Mouse (Mus musculus): ENCODE results near the gene Myh11. TPM values are rescaled to one million over a fixed set of nuclear protein-coding genes. Genes with fewer than 3 reads are reported as not detected.
A peak's percentile ranks its signal among the peaks of the same experiment; 100 is the strongest.
"Not testable (repeated sequence)": the region's sequence is repeated elsewhere in the genome, so short reads cannot be mapped to it uniquely, and the experiment has no call there.

Gene Myh11
- total RNA-seq, 2 experiments from 2014 or later: 3.8 to 4.9 TPM

DNA sequence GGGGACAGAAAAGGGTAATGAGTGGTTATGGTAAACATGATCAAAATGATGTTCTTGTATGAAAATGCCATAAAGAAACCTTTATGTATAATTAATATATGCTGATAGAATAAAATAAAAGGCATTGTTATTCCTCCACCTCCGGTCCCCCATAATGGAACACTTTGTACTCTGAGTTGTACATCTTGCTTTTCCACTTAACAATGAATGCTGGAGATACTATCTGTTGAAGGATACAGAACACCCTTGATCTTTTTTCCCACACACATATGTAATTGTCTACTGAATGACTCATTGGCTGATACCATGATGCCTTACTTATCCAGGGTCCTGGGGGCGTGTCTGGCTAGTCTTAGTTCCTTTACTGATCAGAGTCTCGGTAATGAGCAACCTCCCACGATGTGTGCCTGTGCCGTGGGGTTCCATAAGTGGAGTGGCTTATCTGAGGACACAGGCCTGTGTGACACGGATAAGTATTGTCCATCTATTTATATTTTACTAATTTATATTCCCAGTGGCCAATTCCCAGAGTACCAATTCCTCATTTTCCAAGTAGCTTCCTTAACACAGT lies 110.9 kb downstream of the Myh11 start:
- no peak for DNase-seq (ENCODE audit: extremely low spot score in 1 of 2, low spot score in 1 of 2)

DNA sequence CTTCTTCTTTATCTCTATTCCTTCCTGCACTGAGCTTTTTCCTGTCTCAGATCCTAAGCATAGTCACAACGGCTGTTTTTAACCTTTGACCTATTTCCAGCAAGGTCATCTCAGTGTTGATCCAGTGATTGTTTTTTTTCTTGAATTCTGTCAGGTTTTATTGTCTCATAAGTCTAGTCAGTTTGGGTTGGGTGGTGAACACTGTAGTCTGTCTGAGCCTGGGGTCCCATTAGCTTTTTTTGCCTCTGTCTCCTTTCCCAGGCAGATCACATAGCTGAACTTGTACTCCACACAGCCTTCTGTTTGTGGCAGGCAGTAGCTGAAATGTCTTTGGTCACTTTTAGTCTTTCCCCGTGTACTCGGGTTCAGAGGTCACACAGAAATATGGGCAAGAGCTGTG lies 113.1 kb downstream of the Myh11 start:
- DNase-seq (ENCODE audit: extremely low spot score in 1 of 2, low spot score in 1 of 2): no peak

DNA sequence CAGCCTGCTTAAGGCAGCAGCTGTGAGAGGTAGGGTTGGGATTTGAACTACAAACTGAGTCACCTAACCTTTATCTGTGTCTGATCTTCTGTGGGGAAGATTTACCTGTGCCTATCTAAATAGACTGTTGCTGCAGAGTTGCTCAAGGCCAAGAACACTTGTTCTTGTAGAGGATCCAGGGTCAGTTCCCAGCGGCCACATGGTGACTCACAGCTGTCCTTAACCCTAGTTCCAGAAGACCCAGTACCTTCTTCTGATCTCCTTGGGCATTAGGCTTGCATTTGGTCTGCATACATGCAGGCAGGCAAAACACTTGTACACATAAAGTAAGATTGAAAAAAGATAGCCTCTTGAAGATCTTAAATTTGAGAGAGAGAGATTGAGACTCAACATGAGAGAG lies 121.5 kb downstream of the Myh11 start:
- DNase-seq (ENCODE audit: extremely low spot score in 1 of 2, low spot score in 1 of 2): no peak

DNA sequence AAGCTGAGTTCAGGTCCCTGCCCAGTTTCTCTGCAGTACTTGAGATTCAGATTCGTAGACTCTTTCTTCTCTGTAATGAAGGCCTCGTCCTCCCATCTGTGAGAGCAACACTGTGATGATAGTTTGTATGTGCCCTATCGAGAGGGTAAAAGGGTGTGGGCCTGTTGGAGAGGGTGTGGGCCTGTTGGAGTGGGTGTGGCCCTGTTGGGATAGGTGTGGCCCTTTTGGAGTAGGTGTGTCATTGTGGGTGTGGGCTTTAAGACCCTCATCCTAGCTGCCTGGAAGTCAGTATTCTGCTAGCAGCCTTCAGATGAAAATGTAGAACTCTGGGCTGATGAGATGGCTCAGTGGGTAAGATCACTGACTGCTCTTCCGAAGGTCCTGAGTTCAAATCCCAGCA lies 124.7 kb downstream of the Myh11 start:
- DNase-seq (ENCODE audit: extremely low spot score in 1 of 2, low spot score in 1 of 2): no peak

DNA sequence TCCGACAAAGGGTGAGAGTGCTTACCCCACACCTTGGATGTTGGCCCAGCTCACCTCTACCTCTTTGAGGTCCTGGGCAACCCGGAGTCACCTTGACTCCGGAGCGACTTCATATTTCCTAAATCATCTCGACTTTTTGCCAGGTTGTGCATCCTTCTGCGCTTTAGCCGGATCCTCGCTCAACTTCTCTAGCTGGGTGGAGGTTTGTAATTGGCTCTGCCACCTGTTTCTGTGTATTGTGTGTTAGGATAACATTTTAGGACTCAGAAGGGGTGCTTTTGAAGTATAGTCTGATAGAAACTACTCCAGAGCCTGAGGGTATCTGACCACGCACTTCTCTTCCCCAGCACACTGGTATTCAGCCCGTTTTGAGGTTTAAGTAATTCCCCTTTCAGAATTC lies 127.4 kb downstream of the Myh11 start:
- DNase-seq (ENCODE audit: extremely low spot score in 1 of 2, low spot score in 1 of 2): no peak

DNA sequence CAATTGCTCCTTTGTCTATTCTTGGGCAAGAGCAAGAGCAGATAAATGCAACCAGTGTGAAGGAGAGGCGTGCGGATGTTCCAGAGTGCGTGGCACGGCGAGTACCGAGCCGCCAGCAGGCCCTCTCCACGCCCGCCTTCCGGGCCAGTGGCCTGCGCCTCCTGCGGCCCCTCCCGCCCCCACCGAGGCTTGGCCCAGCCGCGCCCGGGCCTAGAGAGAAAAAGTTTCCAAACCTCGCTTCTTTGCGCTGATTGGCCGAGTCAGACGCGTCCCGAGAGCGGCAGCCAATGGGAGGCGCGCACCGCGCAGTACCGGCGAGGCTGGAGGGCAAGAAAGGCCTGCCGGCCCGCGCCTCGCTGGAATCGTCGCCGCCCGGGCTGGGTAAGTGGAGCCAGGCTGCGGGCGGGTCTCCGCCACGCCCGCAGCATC lies 128.2 kb downstream of the Myh11 start, which contains the start of the genes Nde1 and Marf1:
Gene Nde1 (plus strand): TSS at position 288 of the 429 bp plus-strand sequence.
Gene Marf1 (minus strand): TSS at position 364 of the 429 bp plus-strand sequence.
- DNase-seq (ENCODE audit: extremely low spot score in 1 of 2, low spot score in 1 of 2): peak; percentile 54 to 62

DNA sequence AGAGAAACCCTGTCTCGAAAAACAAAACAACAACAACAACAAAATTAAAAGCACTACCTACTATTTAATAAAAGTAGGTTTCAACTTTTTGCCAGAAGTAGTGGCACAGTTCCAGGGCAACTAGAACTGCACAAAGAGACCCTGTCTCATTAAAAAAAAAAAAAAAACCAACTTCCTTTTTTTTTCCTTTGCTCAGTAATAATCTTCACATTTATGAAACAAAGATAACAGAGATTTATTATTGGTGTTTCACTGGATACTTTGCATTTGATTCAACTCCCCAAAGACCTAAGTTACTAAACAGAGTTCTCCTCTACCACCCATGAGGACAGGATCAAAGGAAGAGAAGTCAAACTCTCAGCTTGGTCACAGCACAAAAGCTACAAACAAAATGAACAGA lies 130.2 kb downstream of the Myh11 start:
- DNase-seq (ENCODE audit: extremely low spot score in 1 of 2, low spot score in 1 of 2): no peak

DNA sequence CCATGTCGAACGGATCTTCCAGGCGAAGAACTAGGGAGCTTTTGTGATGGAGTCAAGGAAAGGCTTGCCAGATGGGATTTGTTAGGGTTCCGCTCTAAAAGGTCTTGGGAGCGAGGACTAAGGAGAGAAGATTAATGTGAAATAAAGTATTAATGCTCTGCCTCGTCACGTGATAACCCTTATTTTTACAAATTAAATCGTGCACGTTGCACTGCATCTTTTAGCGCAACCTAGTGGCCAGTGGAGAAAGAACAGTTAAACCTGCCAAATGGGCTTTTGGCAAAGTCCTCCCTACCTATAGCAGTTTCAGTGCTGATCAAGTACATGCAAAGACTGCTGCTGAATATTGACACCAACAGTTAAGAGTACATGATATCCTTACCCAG lies 131.4 kb downstream of the Myh11 start:
- peak in 1 of 2 experiments; percentile 64 for DNase-seq (ENCODE audit: extremely low spot score in 1 of 2, low spot score in 1 of 2)

DNA sequence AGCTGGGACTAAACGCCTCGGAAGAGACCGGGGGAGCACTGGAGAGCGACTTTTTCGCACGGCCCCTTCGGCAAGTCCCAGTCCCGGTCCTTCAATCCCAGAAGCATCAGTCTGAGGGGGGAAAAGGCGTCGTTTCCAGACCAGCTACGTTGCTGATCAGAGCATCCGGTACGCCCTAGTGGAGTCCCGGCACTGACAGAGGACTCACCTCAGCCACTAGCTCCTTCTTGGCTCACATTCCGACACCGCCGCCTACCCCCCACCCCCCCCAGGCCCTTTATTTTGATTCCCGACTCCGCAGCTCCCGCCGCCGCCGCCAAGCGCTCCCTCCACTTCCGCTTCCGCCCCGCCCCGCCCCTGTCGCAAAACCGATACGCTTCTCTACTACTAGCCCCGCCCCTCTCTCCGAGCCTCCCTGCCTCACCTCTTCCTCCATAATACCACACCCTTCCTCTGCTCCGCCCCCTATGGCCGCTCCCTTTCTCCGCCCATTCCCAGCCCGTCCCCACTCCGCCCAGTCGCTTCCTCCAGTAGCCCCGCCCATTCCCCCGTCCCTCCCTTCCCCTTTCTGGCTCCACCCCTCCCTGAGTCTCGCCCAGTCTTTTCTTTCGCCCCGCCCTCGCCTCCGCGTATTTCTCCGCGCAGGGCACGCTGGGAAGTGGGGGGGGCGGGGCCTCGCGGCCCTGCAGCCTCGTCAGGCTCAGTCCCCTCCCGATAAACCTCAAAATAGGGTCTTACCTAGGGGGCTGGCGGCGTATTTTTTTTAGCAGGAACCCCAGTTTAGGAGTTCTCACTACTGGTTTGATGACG lies 132.0 kb downstream of the Myh11 start:
- peak; percentile 91 for DNase-seq (ENCODE audit: extremely low spot score in 1 of 2, low spot score in 1 of 2)

DNA sequence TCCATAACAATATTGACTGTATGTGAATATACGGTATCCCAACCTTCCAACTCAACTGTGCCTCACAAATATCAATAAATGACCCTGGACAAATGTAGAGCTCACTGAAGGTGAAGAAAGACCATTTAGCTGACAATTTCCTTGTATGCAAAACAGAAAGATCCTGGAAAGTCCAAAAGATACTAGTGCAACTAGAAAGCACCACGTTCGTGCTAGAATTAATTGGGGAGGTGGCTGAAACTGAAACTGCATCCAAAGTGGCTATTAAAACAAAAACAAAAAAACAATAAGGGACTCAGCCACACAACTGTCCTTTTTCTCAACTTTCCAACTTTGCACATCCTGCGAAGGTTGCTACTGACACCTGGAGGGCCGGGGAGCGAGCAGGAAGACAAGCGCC lies 132.6 kb downstream of the Myh11 start:
- DNase-seq (ENCODE audit: extremely low spot score in 1 of 2, low spot score in 1 of 2): no peak

DNA sequence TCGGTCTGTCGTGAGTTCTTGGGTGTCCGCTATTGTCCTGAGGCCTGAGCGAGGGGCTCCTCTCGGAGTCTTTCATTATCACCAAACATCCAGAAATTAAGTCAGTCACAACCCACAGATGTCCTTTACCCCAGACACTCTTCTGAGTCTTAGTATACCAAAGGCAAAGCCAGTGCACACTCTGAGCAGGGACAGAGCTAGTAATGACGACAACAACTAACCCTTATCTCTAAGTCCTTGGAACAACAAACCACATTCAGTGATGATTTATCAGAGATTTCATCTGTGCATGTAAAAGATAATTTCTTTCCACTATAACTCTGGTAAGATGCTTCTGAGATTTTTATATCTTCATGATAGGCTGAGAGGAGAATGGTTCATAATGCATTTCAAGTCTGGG lies 134.9 kb downstream of the Myh11 start:
- no peak for DNase-seq (ENCODE audit: extremely low spot score in 1 of 2, low spot score in 1 of 2)

DNA sequence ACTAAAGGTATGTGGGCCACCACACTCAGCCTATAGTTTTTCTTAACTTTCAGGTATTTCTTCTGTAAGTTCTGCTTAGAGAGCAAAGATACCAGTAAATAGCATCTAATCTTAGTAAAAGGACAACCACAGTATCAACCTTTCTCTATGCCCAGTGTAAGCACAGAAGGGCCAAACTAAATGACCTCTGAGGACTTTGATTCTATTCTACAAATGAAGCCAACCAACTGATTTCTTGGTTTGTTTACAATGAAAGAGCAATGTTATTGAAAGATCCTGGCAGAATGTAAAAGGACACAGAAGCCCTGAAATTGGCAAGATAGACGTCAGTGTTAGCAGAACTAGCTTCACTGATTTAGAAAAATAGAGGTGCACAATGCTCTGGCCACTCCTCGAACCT lies 135.5 kb downstream of the Myh11 start:
- DNase-seq (ENCODE audit: extremely low spot score in 1 of 2, low spot score in 1 of 2): not testable (repeated sequence)

DNA sequence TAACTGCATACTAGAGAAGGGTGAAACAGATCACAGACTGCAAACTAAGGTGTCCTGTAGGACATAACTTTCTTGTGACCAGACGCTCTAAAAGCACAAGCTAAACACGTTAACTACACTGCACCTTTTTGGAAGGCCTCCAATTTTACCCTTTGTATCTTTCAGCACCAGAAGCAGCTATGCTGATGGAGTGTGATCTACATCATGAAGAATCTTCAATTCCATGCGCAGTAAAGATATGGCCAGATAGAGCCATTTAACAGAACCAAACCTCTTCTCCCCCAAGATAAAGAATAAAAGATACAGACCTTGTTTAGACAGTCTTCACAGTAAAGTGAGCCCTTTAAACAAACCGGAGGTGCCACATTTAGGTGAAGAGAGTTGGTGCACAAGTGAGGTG lies 139.5 kb downstream of the Myh11 start:
- no peak for DNase-seq (ENCODE audit: extremely low spot score in 1 of 2, low spot score in 1 of 2)

DNA sequence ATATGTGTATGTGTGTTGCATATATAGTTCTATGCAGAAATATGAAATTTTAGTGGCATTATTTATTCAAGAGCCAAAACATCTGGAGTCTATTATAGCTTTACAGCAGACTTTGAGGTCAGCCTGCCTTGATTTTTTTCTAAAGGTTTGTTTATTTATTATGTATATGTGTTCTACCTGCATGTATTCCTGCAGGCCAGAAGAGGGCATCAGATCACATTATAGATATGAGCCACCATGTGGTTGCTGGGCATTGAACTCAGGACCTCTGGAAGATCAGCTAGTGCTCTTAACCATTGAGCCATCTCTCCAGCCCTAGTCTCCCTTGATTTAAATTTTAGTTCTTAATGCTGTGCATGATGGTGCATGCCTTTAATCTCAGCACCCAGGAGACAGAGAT lies 143.5 kb downstream of the Myh11 start:
- no peak for DNase-seq (ENCODE audit: extremely low spot score in 1 of 2, low spot score in 1 of 2)

Small RNA genes lying within 50 kb of the gene (microRNA-seq; reads per million reads assigned to microRNA genes)
- 1,917 to 2,329 reads per million in 2 experiments for gene Mir484

Other genes starting within 250 kb of the Myh11 start
- 10 to 100 TPM; 28.4 to 30.9 TPM for gene Nde1, start 128.1 kb downstream of the Myh11 start, total RNA-seq (2021)
- gene Marf1, start 128.0 kb downstream of the Myh11 start, total RNA-seq (2021): 100 to 1,000 TPM; 112 to 117 TPM
- gene Fopnl, start 26.0 kb upstream of the Myh11 start, total RNA-seq (2021): 10 to 100 TPM; 50.3 to 54.7 TPM
- 10 to 100 TPM; 10.7 to 16.5 TPM for gene Abcc1, start 70.2 kb upstream of the Myh11 start, total RNA-seq (2021)